Mouse (Mus musculus) mouse embryonic stem cell (cell line): ENCODE data around the gene Samd4b.

Experiments
- in situ Hi-C, 2 experiments: fragments of 300-500 bp; cut with MboI; formaldehyde crosslinking; loops; 1 replicate in 1 of 2; 3 replicates in 1 of 2; pipeline ENCODE4 v1.14.3; 2019 to 2020; ENCODE audit warnings: low sequenced_read_pairs in 2 of 2, low pct_unique_long_range_greater_than_20kb in 1 of 2, mixed read lengths in 1 of 2; ENCODE audit not compliant: unreplicated experiment in 1 of 2

Samd4b gene

GRCm38 (mm10) chr7:28438771-28439170, 159.2 kb downstream of the Samd4b start:
- in situ Hi-C loops, result loop anchor here in 1 of 2 experiments (25.0 kb wide), 1 partner anchor 174 kb away; no protein-coding TSS in a partner anchor

GRCm38 (mm10) chr7:28437964-28438363, 160.0 kb downstream of the Samd4b start:
- in situ Hi-C loops, result loop anchor here in 1 of 2 experiments (25.0 kb wide), 1 partner anchor 174 kb away; no protein-coding TSS in a partner anchor

- in situ Hi-C loops, result loop anchor here in 1 of 2 experiments (25.0 kb wide), 1 partner anchor 175 kb away; no protein-coding TSS in a partner anchor
Observed at GRCm38 (mm10) chr7:28436932-28437570, 160.9 kb downstream of the Samd4b start, which contains the start of gene Gmfg. Gene Gmfg, plus strand, starts transcription at chr7:28437447.

GRCm38 (mm10) chr7:28436271-28436904, 161.6 kb downstream of the Samd4b start:
- in situ Hi-C loops, result loop anchor here in 1 of 2 experiments (25.0 kb wide), 1 partner anchor 176 kb away; no protein-coding TSS in a partner anchor

GRCm38 (mm10) chr7:28435660-28436259, 162.2 kb downstream of the Samd4b start:
- in situ Hi-C loops, result loop anchor here in 1 of 2 experiments (25.0 kb wide), 1 partner anchor 177 kb away; no protein-coding TSS in a partner anchor

DNA sequence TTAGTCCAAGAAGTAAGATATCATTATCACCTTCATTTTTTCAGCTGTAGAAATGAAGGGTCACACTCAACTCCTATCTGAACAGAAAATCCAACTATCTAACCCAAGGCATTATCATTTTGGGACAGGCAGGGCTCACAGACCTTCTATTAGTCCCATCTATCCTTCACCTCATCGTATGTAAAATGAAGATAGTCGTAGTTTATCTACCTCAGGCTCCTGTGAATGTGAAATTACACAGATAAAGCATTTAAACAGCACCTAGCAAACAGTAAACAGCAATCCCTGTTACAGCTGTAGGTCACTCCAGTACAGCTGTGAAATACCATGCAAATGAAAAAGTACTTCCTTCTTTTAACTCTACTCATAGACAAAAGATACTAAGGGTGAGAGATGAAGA, 165.7 kb downstream of the Samd4b start:
- in situ Hi-C loops, result loop anchor here in 1 of 2 experiments (25.0 kb wide), 1 partner anchor 180 kb away; no protein-coding TSS in a partner anchor

- in situ Hi-C loops, result loop anchor here in 1 of 2 experiments (25.0 kb wide), 1 partner anchor 182 kb away; no protein-coding TSS in a partner anchor
Observed at GRCm38 (mm10) chr7:28430512-28430911, 167.4 kb downstream of the Samd4b start.

GRCm38 (mm10) chr7:28427738-28428137, 170.2 kb downstream of the Samd4b start:
- in situ Hi-C loops, result loop anchor here in 1 of 2 experiments (25.0 kb wide), 1 partner anchor 185 kb away; no protein-coding TSS in a partner anchor

DNA sequence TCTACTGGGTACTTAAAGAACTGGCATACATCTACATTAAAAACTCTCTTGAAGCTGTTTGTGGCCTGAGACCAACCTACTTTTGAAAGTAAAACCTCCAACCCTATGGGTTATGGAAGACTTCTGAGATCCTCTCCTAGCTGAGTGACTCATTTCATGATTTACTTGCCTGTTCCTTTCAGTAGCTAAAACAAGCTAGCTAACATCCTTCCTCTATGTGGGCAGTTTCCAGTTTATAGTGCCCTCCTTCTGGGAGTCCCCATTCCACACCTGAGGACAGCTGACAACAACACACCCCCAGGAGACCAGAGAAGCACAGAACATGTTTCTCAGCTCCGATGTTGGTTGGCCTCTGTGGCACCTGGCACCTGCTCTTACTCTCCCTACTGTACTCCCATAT, 174.9 kb downstream of the Samd4b start:
- in situ Hi-C loops, result no loop called here

DNA sequence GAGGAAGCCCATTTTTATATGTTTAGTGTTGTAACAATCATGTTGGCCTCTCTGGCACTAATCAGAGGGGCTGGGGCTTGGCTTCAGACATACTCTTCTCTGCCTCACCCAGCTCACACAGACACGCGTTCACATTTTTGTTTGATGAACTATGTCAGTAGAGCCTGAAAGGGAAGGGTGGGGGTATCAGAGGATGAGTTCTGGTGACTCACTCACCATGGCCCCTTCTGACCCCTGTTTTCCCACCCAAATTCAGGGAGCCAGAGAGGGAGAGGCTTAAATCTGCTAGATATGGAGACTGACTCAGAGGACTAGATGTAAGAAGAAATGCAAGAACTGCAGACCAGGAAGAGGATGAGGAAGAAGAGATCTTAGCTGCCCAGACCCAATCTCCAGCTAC, 178.5 kb downstream of the Samd4b start:
- in situ Hi-C loops, result no loop called here

DNA sequence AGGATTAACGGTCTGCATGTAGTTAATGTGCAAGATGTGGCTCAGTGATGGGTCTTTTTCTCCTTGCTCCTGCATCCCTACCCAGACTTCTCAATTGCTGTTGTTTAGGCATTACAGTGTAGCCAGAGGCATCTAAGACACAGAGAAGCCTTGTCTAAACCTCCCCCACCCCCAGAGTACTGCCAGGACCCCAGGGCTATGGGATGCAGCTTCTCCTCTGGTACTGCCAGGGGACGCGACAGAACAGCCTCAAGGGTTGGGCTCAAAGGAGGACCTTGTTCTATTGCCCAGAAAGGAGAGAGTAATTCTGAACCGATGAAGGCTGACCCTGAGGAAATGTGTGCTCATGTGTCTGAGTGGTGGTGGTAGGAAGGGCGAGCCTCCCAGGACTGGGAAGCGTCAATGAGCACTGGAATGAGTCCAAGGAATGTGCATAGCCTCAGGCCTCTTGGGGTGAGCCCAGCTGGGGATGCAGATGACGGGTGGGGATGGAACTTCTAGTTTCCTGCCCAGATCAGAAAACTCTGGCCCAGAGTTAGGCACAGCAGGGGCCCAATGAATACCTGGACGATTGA, 179.8 kb downstream of the Samd4b start:
- in situ Hi-C loops, result no loop called here

DNA sequence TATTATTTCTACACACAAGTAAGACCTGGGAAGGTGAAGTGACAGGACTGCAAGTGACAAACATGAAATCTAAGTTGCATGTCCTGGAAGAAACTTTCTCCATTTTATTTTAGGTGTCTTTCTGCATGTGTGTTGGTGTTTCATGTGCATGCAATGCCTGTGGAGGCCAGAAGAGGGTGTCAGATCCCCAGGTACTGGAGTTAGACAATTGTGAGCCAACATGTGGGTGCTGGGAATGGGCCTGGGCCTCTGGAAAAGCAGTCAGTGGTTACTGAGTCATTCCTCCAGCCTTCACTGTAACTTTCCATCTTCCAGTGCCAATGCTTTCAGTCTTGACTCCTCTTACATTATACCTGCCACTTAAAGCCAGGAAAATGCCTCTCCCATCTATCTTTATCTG, 180.6 kb downstream of the Samd4b start:
- in situ Hi-C loops, result no loop called here

- in situ Hi-C loops, result no loop called here
Observed at GRCm38 (mm10) chr7:28412826-28413225, 185.1 kb downstream of the Samd4b start.

DNA sequence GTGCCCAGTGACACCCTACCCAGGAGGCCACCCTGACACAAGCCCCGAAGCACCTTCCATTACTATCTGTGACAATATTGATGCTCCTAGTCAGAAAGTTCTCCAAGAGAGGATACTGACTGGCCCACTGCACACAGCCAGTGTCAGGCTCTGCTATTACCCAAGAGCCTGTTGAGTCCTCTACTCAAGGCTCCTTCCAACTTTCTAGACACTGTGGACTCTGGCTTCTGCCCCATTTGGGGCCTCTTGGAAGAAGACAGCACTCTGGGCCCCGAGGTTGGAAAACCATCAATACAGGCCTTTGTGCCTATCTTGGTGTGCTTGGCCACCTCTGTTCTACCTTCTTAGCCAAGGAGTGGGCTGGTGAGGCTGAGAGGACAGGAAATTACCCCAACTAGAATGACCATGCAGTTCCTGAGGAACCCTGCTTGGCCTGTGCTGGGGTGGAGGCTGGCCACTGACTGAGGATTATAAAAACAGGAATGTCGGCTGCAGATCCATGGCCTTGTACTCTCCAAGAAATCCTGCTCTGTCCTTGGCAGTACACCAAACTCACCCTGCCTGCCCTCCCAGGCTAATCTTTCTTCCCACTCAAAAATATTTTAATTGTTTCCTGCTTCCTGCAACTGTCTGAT, 187.0 kb downstream of the Samd4b start:
- in situ Hi-C loops, result no loop called here

DNA sequence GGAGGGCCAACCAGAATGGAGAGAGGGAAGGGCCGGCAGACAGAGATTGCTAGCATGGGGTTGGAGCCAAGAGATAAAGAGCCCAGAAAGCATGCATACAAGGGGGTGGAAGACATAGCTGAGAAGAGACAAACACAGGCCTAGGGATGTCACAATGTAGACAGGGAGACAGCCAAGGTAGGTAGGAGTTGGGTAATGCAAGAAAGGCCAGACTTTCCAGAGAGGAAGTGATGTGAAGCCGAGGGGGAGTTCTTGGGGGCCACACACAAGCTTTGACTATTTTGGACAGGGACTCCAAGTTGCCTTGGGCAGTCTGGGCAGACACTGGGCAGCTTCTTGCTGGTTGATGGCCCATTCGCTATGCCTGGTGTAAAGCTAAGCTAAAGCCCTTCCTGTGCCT, 196.0 kb downstream of the Samd4b start:
- in situ Hi-C loops, result no loop called here

GRCm38 (mm10) chr7:28401030-28401429, 196.9 kb downstream of the Samd4b start:
- in situ Hi-C loops, result no loop called here

GRCm38 (mm10) chr7:28398696-28399340, 199.1 kb downstream of the Samd4b start:
- in situ Hi-C loops, result no loop called here

- in situ Hi-C loops, result no loop called here
Observed at GRCm38 (mm10) chr7:28398000-28398399, 199.9 kb downstream of the Samd4b start.
